Mouse (Mus musculus) heart, postnatal 0 days (tissue): ENCODE measurements around the gene Prpf3.
"Not testable (repeated sequence)": the region's sequence is repeated elsewhere in the genome, so short reads cannot be mapped to it uniquely, and the experiment has no call there.

Experiments used
- CTCF ChIP-seq: IDR thresholded peaks from 2 replicates; pipeline ENCODE4 v1.5.1; 2016; ENCODE audit warnings: antibody characterized with exemption, control low read depth, low read depth
- EP300 ChIP-seq: IDR thresholded peaks from 2 replicates; pipeline ENCODE4 v1.6.1; 2016; ENCODE audit warnings: antibody characterized with exemption, low read depth

DNA sequence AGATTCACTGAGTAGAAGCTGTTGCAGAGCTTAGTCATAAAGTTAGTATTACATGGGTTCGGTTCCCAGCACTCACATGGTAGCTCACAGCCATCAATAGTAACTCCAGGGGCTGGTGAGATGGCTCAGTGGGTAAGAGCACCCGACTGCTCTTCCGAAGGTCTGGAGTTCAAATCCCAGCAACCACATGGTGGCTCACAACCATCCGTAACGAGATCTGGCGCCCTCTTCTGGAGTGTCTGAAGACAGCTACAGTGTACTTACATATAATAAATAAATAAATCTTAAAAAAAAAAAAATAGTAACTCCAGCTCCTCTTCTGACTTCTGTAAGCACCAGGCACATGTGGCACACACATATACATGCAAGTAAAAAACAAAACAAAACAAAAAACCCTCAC lies 48.1 kb downstream of the Prpf3 start:
- not testable (repeated sequence) for TF ChIP-seq EP300, CTCF
